Mouse (Mus musculus) heart, postnatal 10 days (tissue): ENCODE measurements around the gene Cacnb4. TPM values are rescaled to one million over a fixed set of nuclear protein-coding genes. Genes with fewer than 3 reads are reported as not detected.

Experiments used
- DNase-seq, 2 experiments: peaks; one replicate each; pipeline ENCODE4 v3.0.0; 2021
- intact Hi-C: fragments of 180-260 bp; cut with DNase I; formaldehyde crosslinking; loops from one replicate; pipeline ENCODE4 v1.15.1; 2025
- total RNA-seq, 2 experiments: library from RNA; stranded (reverse); gene quantifications; 2 replicates each; pipeline ENCODE4 v1.2.3; 2021

Cacnb4 gene
- total RNA-seq, 2 experiments from 2014 or later = 0.74 to 0.96 TPM

DNA sequence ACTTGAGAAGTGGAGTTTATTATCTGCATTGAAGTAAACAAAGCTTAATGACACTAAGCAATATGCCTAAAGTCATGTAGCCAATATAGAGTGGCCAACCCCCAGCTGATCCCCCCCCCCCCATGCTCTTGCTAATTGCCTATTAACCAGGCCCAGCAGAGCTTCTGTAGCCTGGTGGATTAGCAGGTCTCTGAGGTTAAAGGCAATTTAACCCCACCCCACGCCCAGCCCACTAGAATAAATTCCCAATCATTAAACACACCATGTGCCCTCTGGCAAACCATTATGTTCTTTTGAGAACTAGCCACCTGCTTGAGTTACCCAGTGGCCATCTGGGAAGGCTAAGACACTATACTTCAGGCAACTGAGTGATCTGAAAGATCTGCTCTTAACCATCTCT, 186.8 kb downstream of the Cacnb4 start:
- intact Hi-C loops = no loop called here
- DNase-seq = no peak

DNA sequence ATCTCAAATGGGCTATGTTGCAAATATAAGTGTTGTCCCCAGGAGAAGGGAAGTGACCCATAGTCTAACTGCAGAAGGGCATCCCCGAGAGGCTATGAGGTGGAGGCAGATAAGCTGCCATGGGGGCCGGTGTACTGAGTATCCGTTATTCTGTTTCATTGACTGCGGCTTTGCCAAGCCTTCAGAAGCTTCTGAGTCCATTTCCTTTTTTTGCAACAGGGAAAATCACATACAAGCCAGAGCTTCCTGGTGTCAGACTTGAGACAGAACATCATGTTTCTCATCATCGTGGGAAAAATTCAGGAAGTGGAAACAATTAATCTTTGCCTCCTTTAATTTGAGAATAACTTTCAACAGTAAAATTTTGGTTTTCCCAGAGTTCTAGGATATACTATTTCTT, 193.1 kb downstream of the Cacnb4 start:
- intact Hi-C loops = no loop called here
- DNase-seq = no peak

DNA sequence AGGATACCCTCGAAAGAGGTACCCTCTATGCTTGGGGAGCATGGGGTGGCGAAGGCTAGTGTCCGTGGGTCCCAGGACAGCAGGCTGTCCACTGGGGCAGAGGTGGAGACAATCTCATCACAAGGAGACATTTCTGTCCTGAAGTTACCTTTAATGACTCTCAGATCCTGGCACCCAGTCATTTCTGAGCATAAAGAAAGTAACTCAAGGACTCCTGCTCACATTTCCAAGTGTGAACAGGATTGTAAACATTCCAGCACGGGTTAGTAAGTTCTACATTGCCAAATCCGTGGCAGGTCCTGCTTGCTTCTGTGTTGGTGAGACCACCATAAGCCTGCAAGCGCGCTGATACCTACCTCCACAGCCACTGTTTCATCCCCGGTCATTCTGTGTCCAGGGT, 196.2 kb downstream of the Cacnb4 start:
- intact Hi-C loops = no loop called here

DNA sequence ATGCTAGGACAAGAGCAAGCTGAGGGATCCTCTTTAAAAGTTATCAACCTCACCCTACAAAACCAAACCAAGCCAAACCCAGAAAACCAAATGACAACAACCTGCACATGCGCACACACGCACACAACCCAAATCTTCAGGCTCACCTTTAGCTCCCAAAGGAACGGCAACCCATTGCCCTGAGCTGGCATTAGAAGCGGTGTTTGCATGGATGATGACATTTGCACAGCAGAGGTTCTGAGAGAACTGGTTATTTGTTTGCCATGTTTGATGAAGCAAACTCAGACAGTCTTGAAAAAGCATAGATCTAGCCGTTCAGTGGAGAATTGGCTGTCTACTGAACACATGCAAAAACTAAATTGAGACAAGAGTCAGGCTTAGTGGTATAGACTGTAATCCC, 198.1 kb downstream of the Cacnb4 start:
- no peak for DNase-seq
- intact Hi-C loops = no loop called here

More for the DNA sequence above, 196.2 kb downstream of the Cacnb4 start:
- DNase-seq = no peak

DNA sequence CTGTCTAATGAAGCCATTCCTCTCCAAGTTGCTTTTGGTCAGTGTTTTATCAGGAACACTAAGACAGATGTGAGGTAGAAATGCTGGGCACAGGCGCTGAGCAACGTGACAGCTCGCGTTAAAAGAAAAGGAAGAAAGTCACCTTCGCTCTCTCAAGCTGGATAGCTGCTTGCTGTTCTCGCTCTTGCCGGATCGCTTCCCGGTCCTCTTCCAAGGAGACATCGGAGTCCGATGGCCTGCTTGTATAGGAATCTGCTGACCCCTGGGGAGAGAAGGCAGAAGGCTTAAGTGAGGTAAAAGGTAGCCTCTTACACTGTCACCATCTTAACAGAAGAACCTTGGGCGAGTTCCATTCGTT, 199.1 kb downstream of the Cacnb4 start:
- no peak for DNase-seq
- intact Hi-C loops = no loop called here

DNA sequence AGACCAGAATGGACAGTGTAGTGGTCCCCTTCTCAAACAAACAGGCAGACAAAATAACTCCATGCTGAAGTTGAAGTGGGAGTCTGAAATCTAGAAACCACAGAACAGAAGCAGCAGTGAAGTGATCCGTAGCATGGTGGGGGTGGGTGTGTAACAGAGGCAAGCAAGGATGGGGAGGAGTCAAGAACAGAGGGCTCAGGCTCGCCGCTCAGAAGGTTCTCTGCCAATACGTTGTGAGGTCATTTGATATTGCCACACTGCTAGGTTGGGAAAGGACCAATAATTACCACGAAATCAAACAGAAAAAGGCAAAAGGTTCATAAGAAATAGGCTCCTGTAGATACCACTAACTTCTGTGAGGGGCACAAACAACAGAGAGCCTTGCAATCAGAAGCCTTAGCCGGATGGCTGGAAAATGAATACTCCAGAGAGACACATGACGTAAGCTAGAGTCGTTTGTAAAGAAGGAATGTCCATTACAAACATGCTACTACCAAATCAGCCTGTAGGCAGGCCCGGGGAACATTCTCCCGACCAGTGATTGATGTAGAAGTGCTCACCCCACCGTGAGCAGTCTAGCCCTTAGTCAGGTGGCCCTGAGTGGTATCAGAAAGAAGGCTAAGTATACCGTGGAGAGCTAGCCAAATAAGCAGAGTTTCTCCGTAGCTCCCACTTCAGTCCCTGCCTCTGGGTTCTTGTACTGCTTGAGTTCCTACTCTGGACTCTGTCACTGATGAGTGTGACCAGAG, 199.7 kb downstream of the Cacnb4 start:
- intact Hi-C loops = no loop called here
- DNase-seq = no peak

DNA sequence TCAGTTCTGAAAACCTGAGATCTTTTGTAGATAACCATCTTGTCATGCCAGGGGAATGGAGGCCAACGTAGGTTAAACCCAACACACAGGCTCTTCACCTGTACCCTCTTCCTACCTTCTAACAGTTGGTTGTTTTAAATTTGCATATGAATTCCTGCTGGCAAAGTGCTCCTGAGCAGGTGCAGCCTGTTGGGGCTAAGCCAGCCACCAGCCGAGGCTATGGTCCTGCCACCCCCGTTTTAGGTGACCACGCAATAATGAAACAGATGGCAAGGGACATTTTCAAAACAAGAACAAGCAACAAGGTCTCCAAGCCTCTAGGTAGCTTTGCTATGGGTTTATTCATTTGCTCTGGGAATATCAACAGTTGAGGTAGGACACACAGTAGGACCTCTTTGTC, 200.8 kb downstream of the Cacnb4 start:
- intact Hi-C loops = no loop called here
- no peak for DNase-seq

DNA sequence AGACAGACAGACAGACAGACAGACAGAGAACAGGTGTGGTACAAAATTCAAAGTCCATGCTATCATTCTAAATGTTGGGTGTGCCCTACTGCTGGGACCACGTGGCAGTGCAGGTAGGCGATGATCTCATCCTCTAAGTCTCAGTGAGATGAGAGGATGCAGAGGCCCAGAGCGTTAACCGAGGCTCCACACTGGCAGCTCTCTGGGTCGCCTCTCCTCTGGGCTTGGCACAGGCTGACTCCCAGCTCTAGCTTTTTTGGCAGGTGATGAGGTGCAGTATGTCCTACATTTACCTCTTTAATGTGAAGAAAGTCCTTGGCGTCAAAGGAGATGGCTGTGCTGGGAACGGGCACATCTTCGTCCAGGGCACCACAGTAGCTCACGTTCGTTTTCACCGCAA, 202.1 kb downstream of the Cacnb4 start:
- no peak for DNase-seq
- intact Hi-C loops = no loop called here

DNA sequence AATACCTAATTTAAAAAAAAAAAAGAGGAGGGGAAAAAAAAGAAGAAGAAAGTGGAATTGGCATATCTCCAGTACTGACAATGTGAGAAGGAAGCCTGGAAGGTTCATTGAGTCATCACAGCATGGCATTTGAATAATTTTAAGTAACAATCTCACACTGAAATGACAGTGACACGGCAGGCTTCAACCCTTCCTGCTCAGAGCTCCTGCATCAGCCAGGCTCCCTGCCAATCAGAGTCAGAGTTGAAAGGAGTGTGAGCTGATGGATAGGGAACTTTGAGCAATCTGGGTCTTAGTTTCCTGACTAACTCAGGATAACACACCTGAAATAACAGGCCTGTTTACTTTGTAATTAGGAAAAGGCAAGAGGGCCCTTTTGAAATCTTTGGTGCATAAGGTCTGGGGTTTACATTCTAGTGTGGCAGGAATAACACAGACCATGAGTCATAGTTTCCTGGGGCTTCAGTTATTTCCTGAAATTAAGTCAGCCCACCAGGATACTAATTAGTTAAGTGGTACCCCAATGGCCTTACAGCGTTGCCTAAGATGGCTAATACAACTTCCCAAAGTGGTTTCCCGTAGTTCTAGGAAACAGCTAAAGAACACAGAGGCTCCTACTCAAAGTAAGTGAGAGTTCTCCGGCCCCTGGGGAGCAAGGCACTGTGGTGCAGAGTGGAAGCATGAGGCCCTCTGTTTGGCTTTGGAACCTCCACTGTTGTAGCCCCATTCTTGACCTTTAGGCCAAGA, 204.9 kb downstream of the Cacnb4 start:
- peak in 1 of 2 experiments; percentile 7 for DNase-seq

DNA sequence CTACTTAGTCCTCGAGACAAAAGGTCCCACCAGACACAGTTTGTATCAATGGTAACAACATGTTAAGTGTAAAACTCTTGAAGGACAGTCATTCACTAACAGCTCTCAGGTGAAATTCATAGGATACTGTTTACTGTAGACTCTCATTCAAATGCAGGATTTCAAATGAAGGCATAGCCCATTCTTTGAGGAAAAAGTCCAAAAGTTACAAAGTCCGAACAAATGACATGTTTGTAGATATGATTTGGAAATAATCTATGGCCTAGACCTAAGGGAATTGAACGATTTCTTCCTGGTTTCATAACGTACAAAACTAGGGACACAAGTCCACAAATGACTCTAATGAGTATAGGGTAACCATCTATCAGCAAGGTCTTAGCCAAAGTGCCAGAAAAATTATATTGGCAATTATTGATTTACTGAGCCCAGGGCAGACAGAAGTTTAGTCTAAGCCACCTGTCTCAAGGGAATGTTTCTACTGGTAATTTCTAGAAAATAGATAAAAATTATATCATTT, 206.5 kb downstream of the Cacnb4 start:
- no peak for DNase-seq
- intact Hi-C loops = no loop called here

More for the DNA sequence above, 204.9 kb downstream of the Cacnb4 start:
- intact Hi-C loops = no loop called here

DNA sequence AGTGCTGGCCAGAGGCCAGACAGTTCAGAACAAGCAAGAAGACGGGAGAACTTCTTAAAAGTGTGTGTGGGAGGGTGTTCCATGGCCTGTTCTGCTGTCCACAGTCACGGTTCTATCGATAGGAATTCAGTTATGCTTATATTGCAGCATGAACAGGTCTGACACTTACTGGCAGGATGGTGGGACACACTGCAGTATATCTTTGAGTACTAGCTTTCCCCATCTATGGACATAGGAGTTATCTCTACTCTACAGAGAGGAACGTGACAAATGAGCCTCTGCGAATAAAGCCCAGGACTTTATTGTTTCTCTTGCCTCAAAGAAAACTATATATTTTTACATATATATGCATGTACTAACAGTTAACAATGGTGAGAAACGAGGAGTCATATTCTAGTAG, 209.0 kb downstream of the Cacnb4 start:
- no peak for DNase-seq
- intact Hi-C loops = no loop called here

DNA sequence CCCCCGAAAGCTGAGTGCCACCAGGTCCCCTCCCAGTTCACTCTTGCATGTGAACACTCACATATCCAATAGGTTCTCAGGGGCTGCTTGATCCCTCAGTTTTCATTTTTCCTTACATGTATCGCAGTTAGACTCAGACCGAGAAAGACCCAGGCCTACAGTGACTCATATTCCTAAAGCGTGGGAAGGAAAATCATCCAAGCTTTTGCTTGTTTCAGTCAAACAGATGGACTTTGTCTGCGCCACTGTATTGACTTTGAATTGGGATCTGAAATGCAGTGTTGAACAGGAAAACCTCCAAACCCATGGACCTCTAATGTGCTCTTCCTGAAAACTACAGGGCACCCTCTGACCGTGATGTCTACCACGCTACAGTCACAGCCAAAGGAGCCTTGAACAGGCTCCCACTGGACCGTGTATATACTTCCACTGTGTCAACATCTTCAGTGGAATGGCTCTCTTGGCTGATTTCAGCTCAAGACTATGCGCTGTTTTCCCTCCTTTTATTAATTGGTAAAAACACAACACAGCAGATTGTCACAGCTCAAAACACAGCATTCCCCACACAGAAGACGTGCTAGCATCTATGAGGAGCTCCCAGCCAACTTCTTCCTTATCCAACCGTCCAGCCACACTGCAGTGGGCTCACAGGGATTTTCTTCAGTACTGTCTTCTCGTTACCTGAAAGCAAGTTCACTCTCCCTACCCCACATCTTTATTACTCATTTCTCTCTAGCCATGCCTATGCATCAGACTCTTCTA, 215.2 kb downstream of the Cacnb4 start:
- intact Hi-C loops = no loop called here

DNA sequence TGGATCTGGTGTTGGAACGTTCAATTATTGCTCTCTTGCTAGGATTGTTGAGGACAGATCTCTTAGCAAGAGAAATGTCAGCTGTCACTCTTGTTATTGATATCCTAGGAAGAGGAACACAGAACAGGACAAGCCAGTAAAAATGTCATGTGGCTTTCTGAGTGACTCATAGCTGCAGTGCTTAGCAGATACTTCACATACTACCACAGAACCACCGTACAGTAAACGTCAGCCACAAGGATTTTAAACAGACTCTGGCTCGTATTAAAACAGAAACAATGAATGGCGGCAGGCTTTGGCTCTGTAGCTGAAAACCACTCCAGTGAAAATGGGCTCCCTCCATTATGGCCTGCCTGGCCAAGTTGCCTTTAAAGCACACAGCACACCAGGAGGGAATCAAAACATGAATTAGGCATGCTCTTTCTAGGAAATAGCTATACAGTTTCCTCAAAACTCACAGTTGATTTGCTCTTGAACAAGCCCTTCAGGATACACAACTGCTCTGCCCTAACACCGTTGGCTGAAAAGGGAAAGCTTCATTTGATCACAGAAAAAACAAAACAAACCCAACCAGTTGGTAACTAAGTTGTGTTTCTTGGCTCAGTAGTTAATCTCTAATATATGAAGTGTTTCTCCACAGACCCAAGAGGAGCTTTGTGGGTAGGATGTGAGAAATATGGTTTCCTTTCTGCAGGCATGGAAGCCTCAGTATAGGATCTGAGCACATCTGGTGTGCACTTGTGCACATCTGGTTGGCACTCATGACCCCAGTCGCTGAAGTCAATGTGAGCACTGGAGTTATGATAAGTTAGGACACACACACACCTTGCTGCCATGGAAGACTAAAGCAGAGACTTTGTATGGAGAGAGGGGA, 220.8 kb downstream of the Cacnb4 start:
- DNase-seq = no peak

More for the DNA sequence above, 215.2 kb downstream of the Cacnb4 start:
- peak in 1 of 2 experiments; percentile 5 for DNase-seq

DNA sequence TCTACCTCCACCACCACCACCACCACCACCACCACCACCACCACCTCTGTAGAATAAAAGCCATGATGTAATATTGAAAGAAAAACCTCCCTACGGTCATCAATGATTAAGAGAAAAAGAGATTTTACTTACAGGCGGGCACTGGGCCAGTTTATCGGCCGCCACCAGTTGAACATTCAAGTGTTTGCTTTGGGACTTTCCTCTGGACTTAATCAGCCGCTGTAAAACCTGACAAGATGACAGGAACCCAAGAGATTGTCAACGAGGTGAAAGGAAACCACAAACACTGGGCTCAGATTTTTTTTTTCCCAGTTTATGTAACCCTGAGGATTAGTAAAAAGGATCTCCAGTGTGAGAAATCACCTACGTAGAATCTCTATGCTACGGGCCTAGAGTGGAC, 226.8 kb downstream of the Cacnb4 start:
- DNase-seq = no peak
- intact Hi-C loops = no loop called here

More for the DNA sequence above, 220.8 kb downstream of the Cacnb4 start:
- intact Hi-C loops = no loop called here

DNA sequence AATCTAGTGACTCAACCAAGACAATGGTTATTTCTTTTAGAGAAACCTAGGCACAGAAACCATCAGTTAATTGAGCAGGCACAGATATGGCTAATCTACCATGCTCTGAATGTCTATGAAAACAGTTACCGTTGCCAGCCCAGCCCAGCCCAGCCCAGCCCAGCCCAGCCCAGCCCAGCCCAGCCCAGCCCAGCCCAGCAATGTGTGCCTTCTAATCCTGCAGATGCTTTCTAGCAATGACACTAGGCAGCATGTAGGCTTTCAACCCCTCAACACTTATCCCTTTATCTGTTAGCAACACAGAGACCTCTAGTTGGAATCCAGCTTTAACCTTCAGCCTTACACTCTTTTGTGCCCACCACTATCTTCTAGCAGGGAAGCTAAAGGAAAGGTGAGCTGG, 227.7 kb downstream of the Cacnb4 start:
- DNase-seq = no peak
- intact Hi-C loops = no loop called here

DNA sequence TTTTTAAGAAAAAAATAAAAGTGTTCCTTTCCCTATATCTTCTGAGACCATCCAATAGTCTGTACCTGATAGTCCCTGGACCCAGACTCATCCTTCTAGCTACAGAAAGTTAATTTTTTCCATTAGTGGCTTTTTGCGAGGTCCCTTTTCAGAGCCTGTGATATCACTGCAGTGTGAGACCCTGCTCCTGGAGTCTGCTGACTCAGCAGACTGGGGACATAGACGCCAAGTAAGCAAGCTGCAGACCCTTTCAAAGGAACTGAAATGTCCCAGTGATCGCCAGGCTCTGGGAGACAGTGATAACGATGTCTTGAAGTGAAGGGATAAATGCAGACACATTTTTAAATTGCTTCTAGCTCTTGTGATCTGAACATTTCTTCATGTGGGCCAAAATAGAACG, 230.0 kb downstream of the Cacnb4 start:
- DNase-seq = no peak
- intact Hi-C loops = no loop called here

DNA sequence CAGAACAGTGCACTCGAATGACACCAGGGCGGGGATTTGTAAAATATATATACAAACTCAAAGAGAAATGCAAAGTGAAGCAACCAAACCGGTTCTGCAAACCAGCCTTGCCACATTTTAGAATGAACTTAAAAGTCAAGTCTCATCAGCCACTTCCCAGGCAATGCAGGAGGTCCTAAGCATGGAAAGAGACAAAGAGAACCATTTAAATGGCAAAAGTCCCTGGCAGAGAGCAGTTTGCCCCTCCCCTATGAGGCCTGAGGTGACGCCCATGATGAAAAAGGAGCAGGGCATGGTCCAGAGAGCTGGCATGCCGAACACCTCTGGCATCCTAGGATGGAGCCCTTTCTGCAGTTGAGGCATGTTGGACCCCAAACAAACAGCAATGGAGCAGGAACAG, 234.5 kb downstream of the Cacnb4 start:
- intact Hi-C loops = no loop called here
- DNase-seq = no peak

DNA sequence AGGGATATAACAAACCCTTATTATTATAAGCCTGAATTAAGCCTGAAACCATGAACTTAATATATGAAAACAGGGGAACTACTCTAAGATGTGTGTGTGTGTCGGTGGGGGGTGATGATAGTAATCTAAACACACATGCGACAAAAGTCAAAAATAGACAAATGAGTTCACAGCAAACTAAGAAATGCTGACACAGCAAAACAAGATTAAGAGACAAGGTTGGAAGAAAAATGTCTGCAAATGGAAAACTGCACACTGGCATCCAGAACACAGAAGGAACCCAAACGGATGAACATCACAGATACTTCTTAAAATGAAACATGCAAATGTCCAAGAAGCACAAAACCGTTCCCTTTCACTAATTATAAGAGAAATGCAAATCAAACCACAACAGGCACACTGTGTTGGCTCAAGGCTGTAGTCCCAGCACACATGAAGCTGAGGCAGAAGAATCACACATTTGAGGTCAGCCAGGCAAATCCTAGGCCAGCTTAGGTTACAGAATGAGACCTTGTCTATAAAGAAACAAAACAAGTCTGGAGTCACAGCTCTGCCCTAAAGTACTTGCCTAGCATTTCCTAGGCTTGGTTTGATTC, 236.1 kb downstream of the Cacnb4 start:
- intact Hi-C loops = no loop called here

DNA sequence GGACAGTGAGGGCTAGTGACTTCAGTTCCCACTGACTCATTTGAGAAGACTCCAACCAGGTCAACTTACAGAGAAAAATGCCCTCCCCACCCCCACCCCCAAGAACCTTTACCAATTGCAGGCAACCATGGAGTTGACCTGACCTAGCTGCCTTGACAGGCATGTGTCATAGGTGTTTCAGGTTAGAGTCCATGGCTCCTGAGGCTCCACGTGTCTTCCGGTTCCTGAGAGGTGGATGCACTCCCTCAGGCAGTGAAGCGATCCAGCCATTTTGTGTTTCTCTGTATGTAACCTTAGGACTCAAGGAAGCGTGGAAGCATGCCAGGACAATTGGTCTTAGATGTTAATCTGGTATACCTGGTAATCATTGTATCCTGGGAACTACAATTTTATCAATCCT, 238.2 kb downstream of the Cacnb4 start:
- DNase-seq = no peak
- intact Hi-C loops = no loop called here

More for the DNA sequence above, 236.1 kb downstream of the Cacnb4 start:
- no peak for DNase-seq

DNA sequence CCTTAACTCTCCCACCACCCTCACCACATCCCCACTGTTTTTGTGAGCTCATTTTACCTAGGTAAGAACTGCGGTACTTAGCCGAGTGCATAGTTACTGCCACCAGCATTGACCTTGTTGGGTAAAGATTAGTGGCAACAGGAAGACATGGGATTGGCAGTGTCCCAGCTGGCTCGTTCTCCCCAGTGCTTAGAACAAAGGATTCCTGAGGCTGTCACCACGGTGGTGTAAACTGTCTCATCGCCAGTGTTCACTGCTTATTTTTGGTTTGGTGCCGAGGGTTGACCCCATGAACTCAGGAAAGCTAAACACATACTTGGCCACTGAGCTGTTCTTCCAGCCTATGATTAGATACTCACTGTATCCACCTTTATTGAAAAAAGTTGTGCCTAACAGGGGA, 238.6 kb downstream of the Cacnb4 start:
- DNase-seq = peak; percentile 82
- intact Hi-C loops = no loop called here
